Mouse (Mus musculus) ES-Bruce4 (cell line): ENCODE measurements around the gene Nceh1. TPM values are rescaled to one million over a fixed set of nuclear protein-coding genes. Genes with fewer than 3 reads are reported as not detected.

Experiments
- H3K27ac ChIP-seq: 2 replicates; pipeline ENCODE4 v1.5.1; 2012; ENCODE audit warnings: low read length, inconsistent platforms; ENCODE audit not compliant: insufficient read depth
- H3K27me3 ChIP-seq: 2 replicates; pipeline ENCODE4 v1.6.1; 2012; ENCODE audit warnings: mild to moderate bottlenecking, low read length, inconsistent platforms; ENCODE audit not compliant: control insufficient read depth, poor library complexity, insufficient read depth, severe bottlenecking
- H3K36me3 ChIP-seq: 2 replicates; pipeline ENCODE4 v1.6.1; 2012; ENCODE audit warnings: inconsistent platforms, mild to moderate bottlenecking, low read length, moderate library complexity; ENCODE audit not compliant: control insufficient read depth, poor library complexity, insufficient read depth, severe bottlenecking
- H3K4me1 ChIP-seq: one replicate; pipeline ENCODE4 v1.8.1; 2011; ENCODE audit warnings: low read length; ENCODE audit not compliant: control insufficient read depth, insufficient read depth
- H3K4me3 ChIP-seq: 2 replicates; pipeline ENCODE4 v1.5.1; 2011; ENCODE audit warnings: low read depth, mild to moderate bottlenecking, low read length
- H3K9ac ChIP-seq: 2 replicates; pipeline ENCODE4 v1.6.1; 2012; ENCODE audit warnings: low read depth, mild to moderate bottlenecking, inconsistent platforms; ENCODE audit not compliant: poor library complexity, severe bottlenecking
- H3K9me3 ChIP-seq: replicated peaks from 2 replicates; pipeline ENCODE4 v1.6.1; 2012; ENCODE audit warnings: mild to moderate bottlenecking, low read length, inconsistent platforms; ENCODE audit not compliant: control insufficient read depth, poor library complexity, insufficient read depth, severe bottlenecking
- CTCF ChIP-seq: IDR thresholded peaks from one replicate; pipeline ENCODE4 v1.8.1; 2011; ENCODE audit warnings: low read depth, low read length
- EP300 ChIP-seq: IDR thresholded peaks from 2 replicates; pipeline ENCODE4 v1.6.1; 2011; ENCODE audit warnings: low read depth, low read length; ENCODE audit not compliant: insufficient read depth
- POLR2A ChIP-seq: IDR thresholded peaks from one replicate; pipeline ENCODE4 v1.8.1; 2011; ENCODE audit warnings: low read length; ENCODE audit not compliant: insufficient read depth
- polyA plus RNA-seq: library from polyadenylated mRNA; stranded (reverse); fragments of >200 nt; gene quantifications from 2 replicates; pipeline ENCODE4 v1.2.4, GENCODE M21; 2011; ENCODE audit warnings: low read depth; ENCODE audit not compliant: missing spikeins, insufficient read depth, insufficient read length

The Nceh1 gene
- polyA plus RNA-seq, 1 experiment = 12.9 TPM

- H3K27me3 ChIP-seq = no peaks in the 10 kb centered on the region
- H3K36me3 ChIP-seq = no peaks in the 10 kb centered on the region
- no peak overlapping the region for H3K27ac ChIP-seq
- no peak for TF ChIP-seq EP300
- no peak for TF ChIP-seq POLR2A
- no peak for TF ChIP-seq CTCF
- H3K4me3 ChIP-seq = no peak overlapping the region
- H3K9ac ChIP-seq = no peak overlapping the region
- H3K9me3 ChIP-seq = no peaks in the 10 kb centered on the region
- H3K4me1 ChIP-seq = peaks cover 2% of the 10 kb centered on the region
Measured at GRCm38 (mm10) chr3:27217331-27217730, 34.6 kb downstream of the Nceh1 start.

- Histone ChIP-seq H3K36me3 (no peaks in the 10 kb centered on the region), H3K9me3 (no peaks in the 10 kb centered on the region), H3K4me1 (peaks cover 2% of the 10 kb centered on the region), H3K4me3 (no peak overlapping the region), H3K9ac (no peak overlapping the region), H3K27me3 (no peaks in the 10 kb centered on the region), H3K27ac (no peak overlapping the region)
- TF ChIP-seq EP300 (no peak), CTCF (no peak), POLR2A (no peak)
Measured at GRCm38 (mm10) chr3:27218604-27219003, 35.8 kb downstream of the Nceh1 start.

- Histone ChIP-seq H3K9me3 (no peaks in the 10 kb centered on the region), H3K4me3 (no peak overlapping the region), H3K9ac (no peak overlapping the region), H3K36me3 (no peaks in the 10 kb centered on the region), H3K4me1 (no peaks in the 10 kb centered on the region), H3K27me3 (no peaks in the 10 kb centered on the region), H3K27ac (no peak overlapping the region)
- no peak for TF ChIP-seq CTCF
- no peak for TF ChIP-seq EP300
Measured at GRCm38 (mm10) chr3:27222052-27222451, 39.3 kb downstream of the Nceh1 start.

- Histone ChIP-seq H3K4me1 (no peaks in the 10 kb centered on the region), H3K9ac (no peak overlapping the region), H3K27ac (no peak overlapping the region), H3K36me3 (no peaks in the 10 kb centered on the region), H3K9me3 (no peaks in the 10 kb centered on the region), H3K27me3 (no peaks in the 10 kb centered on the region), H3K4me3 (no peak overlapping the region)
- TF ChIP-seq EP300 = no peak
- no peak for TF ChIP-seq POLR2A
- no peak for TF ChIP-seq CTCF
Measured at GRCm38 (mm10) chr3:27222488-27222887, 39.7 kb downstream of the Nceh1 start.

GRCm38 (mm10) chr3:27227629-27228453, 45.1 kb downstream of the Nceh1 start:
- H3K9me3 ChIP-seq = no peaks in the 10 kb centered on the region
- TF ChIP-seq POLR2A (no peak), CTCF (no peak), EP300 (no peak)
- no peaks in the 10 kb centered on the region for H3K36me3 ChIP-seq
- H3K27ac ChIP-seq = no peak overlapping the region
- H3K27me3 ChIP-seq = no peaks in the 10 kb centered on the region
- H3K9ac ChIP-seq = no peak overlapping the region
- H3K4me1 ChIP-seq = no peaks in the 10 kb centered on the region
- H3K4me3 ChIP-seq = no peak overlapping the region

GRCm38 (mm10) chr3:27228530-27229309, 46.0 kb downstream of the Nceh1 start:
- TF ChIP-seq CTCF (peak; percentile 62), POLR2A (no peak), EP300 (no peak)

More at GRCm38 (mm10) chr3:27228530-27229309, 46.0 kb downstream of the Nceh1 start:
- no peaks in the 10 kb centered on the region for H3K4me1 ChIP-seq
- no peaks in the 10 kb centered on the region for H3K9me3 ChIP-seq
- H3K27me3 ChIP-seq = no peaks in the 10 kb centered on the region
- no peak overlapping the region for H3K27ac ChIP-seq
- H3K9ac ChIP-seq = no peak overlapping the region
- no peak overlapping the region for H3K4me3 ChIP-seq
- H3K36me3 ChIP-seq = no peaks in the 10 kb centered on the region
